Mouse (Mus musculus) heart, postnatal 0 days (tissue): ENCODE data around the gene Doc2b. TPM values are rescaled to one million over a fixed set of nuclear protein-coding genes. Genes with fewer than 3 reads are reported as not detected.

ENCODE experiments used
- ATAC-seq: fragments of 200-750 bp; cut with Nextera tagmentation; 2 replicates; pipeline ENCODE4 v1.8.0; 2017; ENCODE audit warnings: low read depth, moderate number of reproducible peaks, moderate library complexity; ENCODE audit not compliant: insufficient read depth
- DNase-seq: peaks from one replicate; pipeline ENCODE4 v3.0.0-alpha.2; 2016; ENCODE audit warnings: low spot score
- H3K27ac ChIP-seq: fragments of 300-500 bp; sonication (generic); 2 replicates; pipeline ENCODE4 v1.5.1; 2014; ENCODE audit warnings: low read depth, mild to moderate bottlenecking
- H3K27me3 ChIP-seq: fragments of 300-500 bp; sonication (generic); 2 replicates; pipeline ENCODE4 v1.6.1; 2014; ENCODE audit warnings: low read length, mixed read lengths; ENCODE audit not compliant: control insufficient read depth, insufficient read depth
- H3K36me3 ChIP-seq: fragments of 300-500 bp; sonication (generic); replicated peaks from 2 replicates; pipeline ENCODE4 v1.6.1; 2014; ENCODE audit warnings: low read length, mixed read lengths; ENCODE audit not compliant: control insufficient read depth, insufficient read depth
- H3K4me1 ChIP-seq: fragments of 300-500 bp; sonication (generic); 2 replicates; pipeline ENCODE4 v1.6.1; 2014; ENCODE audit warnings: antibody characterized with exemption; ENCODE audit not compliant: control insufficient read depth, insufficient read depth
- H3K4me2 ChIP-seq: fragments of 300-500 bp; sonication (generic); 2 replicates; pipeline ENCODE4 v1.6.1; 2014; ENCODE audit warnings: low read depth, mild to moderate bottlenecking, low read length, moderate library complexity
- H3K4me3 ChIP-seq: fragments of 300-500 bp; sonication (generic); 2 replicates; pipeline ENCODE4 v1.5.1; 2014; ENCODE audit warnings: low read depth, low read length
- H3K9ac ChIP-seq: fragments of 300-500 bp; sonication (generic); replicated peaks from 2 replicates; pipeline ENCODE4 v1.6.1; 2014; ENCODE audit warnings: low read depth, low read length, mixed read lengths
- H3K9me3 ChIP-seq: fragments of 300-500 bp; sonication (generic); replicated peaks from 2 replicates; pipeline ENCODE4 v1.6.1; 2016; ENCODE audit warnings: low read length; ENCODE audit not compliant: control insufficient read depth
- CTCF ChIP-seq: IDR thresholded peaks from 2 replicates; pipeline ENCODE4 v1.5.1; 2016; ENCODE audit warnings: antibody characterized with exemption, control low read depth, low read depth
- EP300 ChIP-seq: IDR thresholded peaks from 2 replicates; pipeline ENCODE4 v1.6.1; 2016; ENCODE audit warnings: antibody characterized with exemption, low read depth
- WGBS: fragments of 180-500 bp; shearing (Covaris S2); extraction: QIAGEN DNeasy Blood & Tissue Kit; methylation state at CpG from one replicate; pipeline ENCODE4 v1.1.7; 2014; 5-methylcytosine and 5-hydroxymethylcytosine counted together
- polyA plus RNA-seq: library from polyadenylated mRNA; unstranded; fragments of >200 nt; fragmentation: Nextera tagmentation; extraction: Ambion mirVana; gene quantifications from 2 replicates; pipeline ENCODE4 v1.2.1, GENCODE M21; 2015
- total RNA-seq: library from RNA; depleted of rRNA; stranded (reverse); fragments of >200 nt; gene quantifications from 2 replicates; pipeline ENCODE4 v1.2.3, GENCODE M21; 2014; ENCODE audit warnings: low replicate concordance

Gene Doc2b
- total and polyA plus RNA-seq, 2 experiments from 2014 or later: 0.03 TPM; not detected in 1

- H3K27ac ChIP-seq: no peak overlapping the region
- no peak overlapping the region for H3K9ac ChIP-seq
- ATAC-seq (no peak), DNase-seq (no peak)
- H3K9me3 ChIP-seq: no peaks in the 10 kb centered on the region
- 56% methylated on average over 6 of the region's 6 CpGs for WGBS
- no peaks in the 10 kb centered on the region for H3K27me3 ChIP-seq
- no peak overlapping the region for H3K4me3 ChIP-seq
- H3K4me1 ChIP-seq: 0 out of 2 replicates have a peak, but pooled peaks cover 5% of the 10 kb centered on the region
- TF ChIP-seq CTCF: no peak
- no peak for TF ChIP-seq EP300
- H3K4me2 ChIP-seq: peak overlapping the region; percentile 55; the same call in 1 of the 2 replicates
- H3K36me3 ChIP-seq: peaks cover 40% of the 10 kb centered on the region
Observed at GRCm38 (mm10) chr11:75768091-75768989, 27.5 kb downstream of the Doc2b start.

GRCm38 (mm10) chr11:75767014-75767413 is 28.8 kb downstream of the Doc2b start:
- H3K4me3 ChIP-seq: no peak overlapping the region
- TF ChIP-seq CTCF: no peak
- TF ChIP-seq EP300: no peak
- H3K27me3 ChIP-seq: no peaks in the 10 kb centered on the region
- DNase-seq (no peak), ATAC-seq (no peak)
- H3K4me1 ChIP-seq: 0 out of 2 replicates have a peak, but pooled peaks cover 5% of the 10 kb centered on the region
- H3K9me3 ChIP-seq: no peaks in the 10 kb centered on the region
- no peak overlapping the region for H3K9ac ChIP-seq
- no peak overlapping the region for H3K4me2 ChIP-seq
- WGBS: 62% methylated on average over 2 of the region's 2 CpGs
- no peak overlapping the region for H3K27ac ChIP-seq
- peaks cover 49% of the 10 kb centered on the region for H3K36me3 ChIP-seq

- H3K9ac ChIP-seq: no peak overlapping the region
- TF ChIP-seq CTCF (no peak), EP300 (no peak)
- DNase-seq: no peak
- no peaks in the 10 kb centered on the region for H3K9me3 ChIP-seq
- 80% methylated on average over 8 of the region's 8 CpGs for WGBS
- no peak overlapping the region for H3K27ac ChIP-seq
- H3K36me3 ChIP-seq: peaks cover 60% of the 10 kb centered on the region
- H3K27me3 ChIP-seq: no peaks in the 10 kb centered on the region
- ATAC-seq: no peak
- 0 out of 2 replicates have a peak, but pooled peaks cover 5% of the 10 kb centered on the region for H3K4me1 ChIP-seq
- no peak overlapping the region for H3K4me3 ChIP-seq
- no peak overlapping the region for H3K4me2 ChIP-seq
Observed at GRCm38 (mm10) chr11:75765161-75765560, 30.7 kb downstream of the Doc2b start.

GRCm38 (mm10) chr11:75764521-75765023 is 31.3 kb downstream of the Doc2b start:
- TF ChIP-seq CTCF: no peak
- TF ChIP-seq EP300: no peak
- 84% methylated on average over 4 of the region's 4 CpGs for WGBS
- Histone ChIP-seq H3K4me2 (no peak overlapping the region), H3K9me3 (no peaks in the 10 kb centered on the region), H3K4me1 (0 out of 2 replicates have a peak, but pooled peaks cover 5% of the 10 kb centered on the region), H3K27ac (no peak overlapping the region), H3K36me3 (peaks cover 65% of the 10 kb centered on the region), H3K9ac (no peak overlapping the region), H3K4me3 (no peak overlapping the region), H3K27me3 (no peaks in the 10 kb centered on the region)
- ATAC-seq (no peak), DNase-seq (no peak)

- H3K4me1 ChIP-seq: no peaks in the 10 kb centered on the region
- H3K4me2 ChIP-seq: no peak overlapping the region
- H3K9me3 ChIP-seq: no peaks in the 10 kb centered on the region
- ATAC-seq (no peak), DNase-seq (no peak)
- H3K36me3 ChIP-seq: peaks cover 81% of the 10 kb centered on the region
- H3K4me3 ChIP-seq: no peak overlapping the region
- H3K9ac ChIP-seq: no peak overlapping the region
- TF ChIP-seq CTCF (no peak), EP300 (no peak)
- no peak overlapping the region for H3K27ac ChIP-seq
- 70% methylated on average over 2 of the region's 2 CpGs for WGBS
- H3K27me3 ChIP-seq: no peaks in the 10 kb centered on the region
Observed at GRCm38 (mm10) chr11:75762708-75763107, 33.1 kb downstream of the Doc2b start.
